Mouse (Mus musculus) heart, embryonic 16.5 days (tissue): ENCODE data around the gene Krt24. TPM values are rescaled to one million over a fixed set of nuclear protein-coding genes. Genes with fewer than 3 reads are reported as not detected.
"Not testable (repeated sequence)": the region's sequence is repeated elsewhere in the genome, so short reads cannot be mapped to it uniquely, and the experiment has no call there.

Source experiments
- ATAC-seq: fragments of 200-750 bp; cut with Nextera tagmentation; replicated peaks from 2 replicates; pipeline ENCODE4 v1.8.0; 2017; ENCODE audit warnings: moderate number of reproducible peaks; ENCODE audit not compliant: insufficient read depth, low FRiP score; ENCODE audit errors: extremely low read depth
- H3K27ac ChIP-seq: fragments of 300-500 bp; sonication (generic); 2 replicates; pipeline ENCODE4 v1.5.1; 2014; ENCODE audit warnings: mild to moderate bottlenecking, low read length, control low read depth, moderate library complexity
- H3K27me3 ChIP-seq: fragments of 300-500 bp; sonication (generic); 2 replicates; pipeline ENCODE4 v1.6.1; 2014; ENCODE audit warnings: low read length, mixed read lengths; ENCODE audit not compliant: control insufficient read depth, insufficient read depth
- H3K36me3 ChIP-seq: fragments of 300-500 bp; sonication (generic); 2 replicates; pipeline ENCODE4 v1.6.1; 2014; ENCODE audit not compliant: control insufficient read depth, insufficient read depth
- H3K4me1 ChIP-seq: fragments of 300-500 bp; sonication (generic); 2 replicates; pipeline ENCODE4 v1.6.1; 2014; ENCODE audit warnings: low read length, mixed read lengths; ENCODE audit not compliant: control insufficient read depth, insufficient read depth
- H3K4me2 ChIP-seq: fragments of 300-500 bp; sonication (generic); 2 replicates; pipeline ENCODE4 v1.6.1; 2014; ENCODE audit warnings: low read depth, mild to moderate bottlenecking, control low read depth, low read length
- H3K4me3 ChIP-seq: fragments of 300-500 bp; sonication (generic); 2 replicates; pipeline ENCODE4 v1.5.1; 2014; ENCODE audit warnings: mild to moderate bottlenecking, control low read depth, low read length
- H3K9ac ChIP-seq: fragments of 300-500 bp; sonication (generic); 2 replicates; pipeline ENCODE4 v1.6.1; 2014; ENCODE audit warnings: low read length, control low read depth
- H3K9me3 ChIP-seq: fragments of 300-500 bp; sonication (generic); replicated peaks from 2 replicates; pipeline ENCODE4 v1.6.1; 2016; ENCODE audit warnings: low read length; ENCODE audit not compliant: control insufficient read depth
- WGBS: fragments of 180-500 bp; shearing (Covaris S2); extraction: QIAGEN DNeasy Blood & Tissue Kit; methylation state at CpG from one replicate; pipeline ENCODE4 v1.1.7; 2014; 5-methylcytosine and 5-hydroxymethylcytosine counted together
- polyA plus RNA-seq: library from polyadenylated mRNA; unstranded; fragments of >200 nt; fragmentation: Nextera tagmentation; extraction: Ambion mirVana; gene quantifications from 2 replicates; pipeline ENCODE4 v1.2.1, GENCODE M21; 2015

Krt24 gene
- polyA plus RNA-seq, 1 experiment from 2014 or later: not detected

DNA sequence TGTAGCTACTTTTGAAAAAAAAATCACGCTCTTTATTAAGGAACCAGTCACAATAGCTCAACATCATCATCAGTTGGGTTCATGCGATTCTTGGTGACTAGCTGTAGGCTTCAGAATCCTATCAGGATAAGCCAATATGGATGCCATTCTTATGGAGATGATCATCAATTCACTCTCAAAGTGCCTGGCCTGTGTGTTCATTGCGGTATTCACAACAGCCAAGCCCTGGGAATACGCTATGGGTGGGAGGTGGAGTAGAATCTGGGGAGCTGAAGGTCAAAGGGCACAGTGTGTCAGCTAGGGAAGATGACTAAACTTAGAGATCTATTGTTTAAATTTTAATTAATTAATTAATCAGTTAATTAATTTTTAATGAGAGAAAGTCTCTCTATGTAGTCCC lies 37.1 kb downstream of the Krt24 start:
- WGBS: 91% methylated on average over 4 of the region's 4 CpGs
- Histone ChIP-seq H3K4me1 (peaks cover 4% of the 10 kb centered on the region), H3K27me3 (no peaks in the 10 kb centered on the region), H3K4me3 (no peak overlapping the region), H3K9ac (no peak overlapping the region), H3K27ac (no peak overlapping the region), H3K4me2 (no peak overlapping the region), H3K9me3 (no peaks in the 10 kb centered on the region), H3K36me3 (no peaks in the 10 kb centered on the region)
- ATAC-seq: no peak

DNA sequence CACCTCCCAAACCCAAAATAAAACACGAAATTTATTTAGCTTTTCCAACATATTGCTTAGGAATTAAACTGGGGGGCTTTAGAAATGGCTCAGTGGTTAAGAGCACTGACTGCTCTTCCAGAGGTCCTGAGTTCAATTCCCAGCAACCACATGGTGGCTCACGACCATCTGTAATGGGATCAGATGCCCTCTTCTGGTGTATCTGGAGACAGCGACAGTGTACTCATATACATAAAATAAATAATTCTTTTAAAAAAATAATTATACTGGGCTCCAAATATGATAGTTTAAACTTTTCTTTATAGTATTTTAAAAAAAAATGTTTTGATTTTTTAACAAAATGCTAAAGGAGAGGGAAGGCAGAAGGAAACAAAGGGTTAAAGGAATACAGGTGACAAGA lies 40.5 kb downstream of the Krt24 start:
- H3K4me3 ChIP-seq, H3K36me3 ChIP-seq, H3K9ac ChIP-seq, H3K27ac ChIP-seq, H3K4me2 ChIP-seq, H3K9me3 ChIP-seq, H3K4me1 ChIP-seq, H3K27me3 ChIP-seq, ATAC-seq: not testable (repeated sequence)
- WGBS: 55% methylated on average over 3 of the region's 3 CpGs

- Histone ChIP-seq H3K27me3 (no peaks in the 10 kb centered on the region), H3K9me3 (no peaks in the 10 kb centered on the region), H3K9ac (peak within 1 kb of the TSS; percentile 65), H3K36me3 (no peaks in the 10 kb centered on the region), H3K4me2 (peak within 1 kb of the TSS; percentile 57), H3K4me1 (peaks cover 4% of the 10 kb centered on the region), H3K4me3 (peak within 1 kb of the TSS; percentile 58), H3K27ac (peak within 1 kb of the TSS; percentile 43; the same call in 1 of the 2 replicates)
- 3% methylated on average over 17 of the region's 17 CpGs for WGBS
- ATAC-seq: no peak; the same call in 1 of the 2 replicates
These were observed 41.2 kb downstream of the Krt24 start, which contains the start of gene Krt222 for GRCm38 (mm10) chr11:99243820-99244374. Gene Krt222, minus strand, starts transcription at chr11:99244085.

- H3K4me3 ChIP-seq: peak overlapping the region; percentile 58
- no peak for ATAC-seq
- WGBS: 52% methylated on average over 3 of the region's 3 CpGs
- peak overlapping the region; percentile 43; the same call in 1 of the 2 replicates for H3K27ac ChIP-seq
- H3K36me3 ChIP-seq: no peaks in the 10 kb centered on the region
- no peaks in the 10 kb centered on the region for H3K9me3 ChIP-seq
- H3K27me3 ChIP-seq: no peaks in the 10 kb centered on the region
- peak overlapping the region; percentile 65 for H3K9ac ChIP-seq
- H3K4me2 ChIP-seq: peak overlapping the region; percentile 57
- H3K4me1 ChIP-seq: peaks cover 4% of the 10 kb centered on the region
These were observed 41.8 kb downstream of the Krt24 start for GRCm38 (mm10) chr11:99243200-99243819.

- ATAC-seq: no peak
These were observed 43.0 kb downstream of the Krt24 start for GRCm38 (mm10) chr11:99242056-99242455.

GRCm38 (mm10) chr11:99238468-99238867 lies 46.6 kb downstream of the Krt24 start:
- WGBS: 29% methylated on average over 14 of the region's 14 CpGs
- Histone ChIP-seq H3K27me3 (no peaks in the 10 kb centered on the region), H3K27ac (no peak overlapping the region), H3K4me1 (peaks cover 2% of the 10 kb centered on the region; the same call in 1 of the 2 replicates), H3K9me3 (no peaks in the 10 kb centered on the region), H3K9ac (no peak overlapping the region), H3K36me3 (no peaks in the 10 kb centered on the region), H3K4me3 (no peak overlapping the region), H3K4me2 (peak overlapping the region; percentile 27; the same call in 1 of the 2 replicates)
- ATAC-seq: no peak

More at GRCm38 (mm10) chr11:99242056-99242455, 43.0 kb downstream of the Krt24 start:
- WGBS: 57% methylated on average over 5 of the region's 5 CpGs
- peaks cover 4% of the 10 kb centered on the region for H3K4me1 ChIP-seq
- H3K4me3 ChIP-seq: no peak overlapping the region
- no peaks in the 10 kb centered on the region for H3K9me3 ChIP-seq
- no peaks in the 10 kb centered on the region for H3K27me3 ChIP-seq
- H3K27ac ChIP-seq: no peak overlapping the region
- no peak overlapping the region for H3K4me2 ChIP-seq
- H3K9ac ChIP-seq: no peak overlapping the region
- H3K36me3 ChIP-seq: no peaks in the 10 kb centered on the region

DNA sequence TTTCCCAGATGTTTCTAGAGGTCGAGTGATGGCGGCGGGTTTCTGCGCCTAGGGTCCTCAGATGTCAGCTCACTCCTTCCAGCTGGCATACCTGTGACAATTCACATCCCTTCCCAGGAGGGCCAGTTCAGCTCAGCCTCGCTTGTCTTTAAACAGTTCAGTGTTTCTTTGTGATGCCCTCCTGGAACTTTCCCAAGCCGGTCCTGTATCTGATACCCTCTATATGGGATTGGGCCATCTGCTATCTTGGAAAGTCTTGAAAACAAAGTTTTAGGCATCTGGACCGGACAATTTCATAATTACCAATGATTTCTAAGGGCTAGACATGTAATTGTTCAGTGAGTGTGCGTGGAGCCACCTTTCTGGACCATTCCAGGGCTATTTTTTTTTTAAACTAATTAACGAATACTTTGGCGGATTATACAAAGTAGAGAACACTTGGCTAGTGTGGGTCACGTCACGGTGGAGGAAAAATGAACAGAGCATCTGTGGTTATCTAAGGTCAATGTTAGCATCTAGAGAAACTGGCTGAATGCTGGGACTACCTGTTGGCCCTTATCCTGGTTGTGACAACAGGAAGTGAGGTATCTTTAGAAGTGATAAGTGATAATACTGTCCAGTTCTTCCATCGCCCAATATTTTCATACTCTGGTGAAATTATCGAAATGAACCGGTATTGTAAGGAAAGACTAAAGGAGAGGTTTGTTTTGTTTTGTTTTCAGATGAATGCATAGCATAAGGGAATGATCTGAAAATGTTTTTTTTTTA lies 53.8 kb downstream of the Krt24 start:
- Histone ChIP-seq H3K4me1 (peaks cover 14% of the 10 kb centered on the region), H3K4me2 (peak overlapping the region; percentile 68), H3K9ac (peak overlapping the region; percentile 97), H3K9me3 (no peaks in the 10 kb centered on the region), H3K36me3 (peaks cover 10% of the 10 kb centered on the region), H3K27ac (peak overlapping the region; percentile 99), H3K27me3 (no peaks in the 10 kb centered on the region), H3K4me3 (peak overlapping the region; percentile 82)
- 21% methylated on average over 15 of the region's 15 CpGs for WGBS
- 0 out of 2 replicates have a peak, but pooled peaks have one; percentile 29 for ATAC-seq

DNA sequence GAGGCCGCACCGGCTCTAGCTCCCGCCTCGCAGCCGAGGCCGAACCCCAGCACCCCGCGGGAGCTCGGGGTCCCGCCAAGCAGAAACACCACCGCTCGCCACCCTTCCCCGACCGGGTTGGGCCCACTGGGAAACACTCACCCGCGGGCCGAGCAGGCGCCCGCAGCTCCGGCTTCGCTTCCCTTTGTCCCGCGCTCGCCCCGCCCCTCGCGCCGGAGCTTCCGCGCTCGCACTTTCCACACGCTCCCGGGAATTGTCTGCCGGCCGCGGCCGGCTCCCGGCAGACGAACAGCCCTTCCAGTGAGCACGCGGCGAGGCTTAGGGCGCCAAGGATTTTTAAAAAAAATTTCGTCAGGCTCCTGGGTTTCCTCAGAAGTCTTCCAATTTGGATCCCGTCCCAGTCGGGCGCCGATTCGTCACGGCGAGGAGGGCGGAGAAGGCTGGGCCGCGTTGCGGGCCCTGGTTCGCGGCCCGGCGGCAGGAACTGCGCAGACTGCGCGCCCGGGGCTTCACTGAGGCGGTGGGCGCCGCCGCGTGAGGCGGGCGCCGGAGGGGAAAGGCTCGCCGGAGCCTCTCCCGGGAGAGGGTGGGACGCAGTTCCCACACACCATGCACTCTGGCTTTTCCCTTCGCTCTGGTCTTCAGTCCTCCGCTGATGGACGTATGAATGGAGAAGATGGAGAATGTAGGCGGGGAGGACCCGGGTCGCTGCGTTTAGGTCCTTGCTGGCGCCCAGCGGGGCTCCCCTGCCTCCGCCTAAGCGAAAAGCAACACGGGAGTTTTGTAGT lies 54.6 kb downstream of the Krt24 start, which contains the start of gene Smarce1:
TSS of gene Smarce1 (minus strand) at position 757 of the 788 bp plus-strand sequence.
- no peaks in the 10 kb centered on the region for H3K9me3 ChIP-seq
- peaks cover 14% of the 10 kb centered on the region for H3K4me1 ChIP-seq
- H3K27me3 ChIP-seq: no peaks in the 10 kb centered on the region
- WGBS: under 1% methylated on average over 86 of the region's 87 CpGs
- peak within 1 kb of the TSS; percentile 90 for H3K4me2 ChIP-seq
- H3K36me3 ChIP-seq: peaks cover 14% of the 10 kb centered on the region
- ATAC-seq: peak; percentile 84
- peak within 1 kb of the TSS; percentile 97 for H3K9ac ChIP-seq
- peak within 1 kb of the TSS; percentile 99 for H3K27ac ChIP-seq
- H3K4me3 ChIP-seq: peak within 1 kb of the TSS; percentile 82
